Mouse (Mus musculus) MEL (cell line): Measurements from ENCODE around the gene Micu1. TPM values are rescaled to one million over a fixed set of nuclear protein-coding genes. Genes with fewer than 3 reads are reported as not detected.

ENCODE experiments used
- DNase-seq: peaks from one replicate; pipeline ENCODE4 v3.0.0; 2011; ENCODE audit warnings: low read depth, low spot score
- H3K27ac ChIP-seq: 2 replicates; pipeline ENCODE4 v1.5.1; 2012; ENCODE audit warnings: low read depth, mild to moderate bottlenecking, control low read depth, low read length, moderate library complexity; ENCODE audit not compliant: control insufficient read depth
- H3K27me3 ChIP-seq, 2 experiments: fragments of 150-350 bp in 1 of 2; sonication (generic) in 1 of 2; 2 replicates each; pipeline ENCODE4 v1.6.1; 2012; ENCODE audit warnings: low read length in 2 of 2, mild to moderate bottlenecking in 2 of 2, improper control_type of control experiment in 1 of 2, moderate library complexity in 1 of 2; ENCODE audit not compliant: insufficient read depth in 2 of 2, control insufficient read depth in 1 of 2
- H3K36me3 ChIP-seq, 2 experiments: 2 replicates each; pipeline ENCODE4 v1.6.1; 2012 to 2014; ENCODE audit warnings: low read length in 2 of 2, improper control_type of control experiment in 1 of 2, inconsistent platforms in 1 of 2, mild to moderate bottlenecking in 1 of 2; ENCODE audit not compliant: insufficient read depth in 2 of 2, control insufficient read depth in 1 of 2
- H3K4me1 ChIP-seq, 2 experiments: fragments of 150-350 bp in 1 of 2; sonication (generic) in 1 of 2; 2 replicates each; pipeline ENCODE4 v1.6.1; 2012; ENCODE audit warnings: low read length in 2 of 2, improper control_type of control experiment in 1 of 2, mild to moderate bottlenecking in 1 of 2; ENCODE audit not compliant: insufficient read depth in 2 of 2, control insufficient read depth in 1 of 2
- H3K4me3 ChIP-seq, 2 experiments: fragments of 150-350 bp in 1 of 2; sonication (generic) in 1 of 2; 2 replicates each; pipeline ENCODE4 v1.5.1; 2012; ENCODE audit warnings: low read depth in 2 of 2, low read length in 2 of 2, mild to moderate bottlenecking in 2 of 2, moderate library complexity in 2 of 2, control low read depth in 1 of 2, improper control_type of control experiment in 1 of 2; ENCODE audit not compliant: control insufficient read depth in 1 of 2, insufficient read depth in 1 of 2
- H3K79me2 ChIP-seq: 2 replicates; pipeline ENCODE4 v1.6.1; 2012; ENCODE audit warnings: mild to moderate bottlenecking, low read length, moderate library complexity; ENCODE audit not compliant: control insufficient read depth, poor library complexity, insufficient read depth
- H3K9ac ChIP-seq: 2 replicates; pipeline ENCODE4 v1.6.1; 2012; ENCODE audit warnings: low read depth, mild to moderate bottlenecking, control low read depth, low read length, moderate library complexity; ENCODE audit not compliant: control insufficient read depth, poor library complexity, severe bottlenecking
- H3K9me3 ChIP-seq: fragments of 150-350 bp; sonication (generic); replicated peaks from 2 replicates; pipeline ENCODE4 v1.6.1; 2012; ENCODE audit warnings: mild to moderate bottlenecking, low read length, improper control_type of control experiment, moderate library complexity; ENCODE audit not compliant: insufficient read depth
- CHD1 ChIP-seq: IDR thresholded peaks from 2 replicates; pipeline ENCODE4 v1.6.1; 2012; ENCODE audit warnings: low read depth, mild to moderate bottlenecking, inconsistent platforms, low read length, improper control_type of control experiment
- CHD2 ChIP-seq: IDR thresholded peaks from 2 replicates; pipeline ENCODE4 v1.6.1; 2011; ENCODE audit warnings: low read length, improper control_type of control experiment
- ELF1 ChIP-seq: IDR thresholded peaks from 2 replicates; pipeline ENCODE4 v1.6.1; 2014; ENCODE audit warnings: low read depth, mild to moderate bottlenecking, inconsistent platforms, low read length, improper control_type of control experiment, moderate library complexity
- EP300 ChIP-seq, 2 experiments: IDR thresholded peaks; 2 replicates each; pipeline ENCODE4 v1.6.1; 2011; ENCODE audit warnings: improper control_type of control experiment in 2 of 2, low read length in 2 of 2, low read depth in 1 of 2, mild to moderate bottlenecking in 1 of 2
- ETS1 ChIP-seq: IDR thresholded peaks from 2 replicates; pipeline ENCODE4 v1.6.1; 2012; ENCODE audit warnings: low read depth, mild to moderate bottlenecking, inconsistent platforms, low read length, improper control_type of control experiment, moderate library complexity
- GATA1 ChIP-seq: IDR thresholded peaks from 2 replicates; pipeline ENCODE4 v1.6.1; 2011; ENCODE audit warnings: low read depth, low read length, improper control_type of control experiment
- MAX ChIP-seq: IDR thresholded peaks from 2 replicates; pipeline ENCODE4 v1.6.1; 2011; ENCODE audit warnings: low read length, improper control_type of control experiment
- MXI1 ChIP-seq: IDR thresholded peaks from 2 replicates; pipeline ENCODE4 v1.6.1; 2011; ENCODE audit warnings: mild to moderate bottlenecking, low read depth, low read length, improper control_type of control experiment
- NRF1 ChIP-seq: IDR thresholded peaks from 2 replicates; pipeline ENCODE4 v1.6.1; 2014; ENCODE audit warnings: low read depth, mild to moderate bottlenecking, inconsistent platforms, low read length, improper control_type of control experiment, moderate library complexity; ENCODE audit not compliant: poor library complexity, insufficient read depth, severe bottlenecking
- POLR2AphosphoS2 ChIP-seq: IDR thresholded peaks from 2 replicates; pipeline ENCODE4 v1.6.1; 2011; ENCODE audit warnings: low read length, improper control_type of control experiment
- TAL1 ChIP-seq: IDR thresholded peaks from 2 replicates; pipeline ENCODE4 v1.6.1; 2012; ENCODE audit warnings: mild to moderate bottlenecking, inconsistent platforms, low read length, moderate library complexity, mixed read lengths
- TBP ChIP-seq: IDR thresholded peaks from 2 replicates; pipeline ENCODE4 v1.8.0; 2011; ENCODE audit warnings: low read depth, low read length, improper control_type of control experiment
- TCF12 ChIP-seq: IDR thresholded peaks from 2 replicates; pipeline ENCODE4 v1.6.1; 2014; ENCODE audit warnings: low read depth, mild to moderate bottlenecking, inconsistent platforms, low read length, improper control_type of control experiment, moderate library complexity
- USF2 ChIP-seq, 2 experiments: IDR thresholded peaks; 2 replicates each; pipeline ENCODE4 v1.6.1; 2011 to 2012; ENCODE audit warnings: improper control_type of control experiment in 2 of 2, low read length in 2 of 2, borderline replicate concordance in 1 of 2, inconsistent platforms in 1 of 2, low read depth in 1 of 2, mild to moderate bottlenecking in 1 of 2; ENCODE audit not compliant: insufficient read depth in 1 of 2
- ZKSCAN1 ChIP-seq: IDR thresholded peaks from 2 replicates; pipeline ENCODE4 v1.6.1; 2012; ENCODE audit warnings: low read depth, mild to moderate bottlenecking, inconsistent platforms, low read length, improper control_type of control experiment, moderate library complexity
- ZMIZ1 ChIP-seq: IDR thresholded peaks from 2 replicates; pipeline ENCODE4 v1.6.1; 2012; ENCODE audit warnings: low read depth, mild to moderate bottlenecking, inconsistent platforms, low read length, improper control_type of control experiment, moderate library complexity
- ZNF384 ChIP-seq: IDR thresholded peaks from 2 replicates; pipeline ENCODE4 v1.6.1; 2012; ENCODE audit warnings: low read depth, mild to moderate bottlenecking, inconsistent platforms, low read length, improper control_type of control experiment
- polyA plus RNA-seq, 2 experiments: library from polyadenylated mRNA; stranded (reverse) in 1 of 2; unstranded in 1 of 2; fragments of >175 nt in 1 of 2; fragments of >200 nt in 1 of 2; gene quantifications; 2 replicates each; pipeline versions ENCODE4 v1.2.1 to v1.2.4; 2012; ENCODE audit warnings: low replicate concordance in 2 of 2, low read depth in 1 of 2; ENCODE audit not compliant: insufficient read length in 2 of 2, insufficient read depth in 1 of 2, missing spikeins in 1 of 2
- total RNA-seq: library from RNA; depleted of rRNA; stranded (reverse); fragments of 300-350 nt; gene quantifications from 2 replicates; pipeline ENCODE4 v1.2.3, GENCODE M21; 2012

Gene Micu1
- total and polyA plus RNA-seq, 3 experiments: 18.0 to 26.8 TPM; not detected in 1

GRCm38 (mm10) chr10:59743397-59743796, 41.1 kb downstream of the Micu1 start:
- Histone ChIP-seq H3K9me3 (no peaks in the 10 kb centered on the region), H3K27me3 (no peaks in the 10 kb centered on the region), H3K9ac (no peak overlapping the region), H3K27ac (no peak overlapping the region), H3K4me3 (no peak overlapping the region), H3K79me2 (no peaks in the 10 kb centered on the region), H3K36me3 (no peaks in the 10 kb centered on the region), H3K4me1 (no peaks in the 10 kb centered on the region)
- DNase-seq: no peak
- TF ChIP-seq GATA1 (no peak), MXI1 (no peak), POLR2AphosphoS2 (no peak), CHD1 (no peak), ETS1 (no peak), NRF1 (no peak), EP300 (IDR thresholded peaks at IDR 0.05; ENCODE audit: low read depth in 1 of 2, low read length in 2 of 2) (no peak), ZMIZ1 (no peak), TBP (no peak), ZNF384 (no peak), MAX (no peak), TCF12 (no peak), ZKSCAN1 (no peak), USF2 (IDR thresholded peaks at IDR 0.05; ENCODE audit: borderline replicate concordance in 1 of 2, insufficient read depth in 1 of 2, low read depth in 1 of 2, low read length in 2 of 2) (no peak)

DNA sequence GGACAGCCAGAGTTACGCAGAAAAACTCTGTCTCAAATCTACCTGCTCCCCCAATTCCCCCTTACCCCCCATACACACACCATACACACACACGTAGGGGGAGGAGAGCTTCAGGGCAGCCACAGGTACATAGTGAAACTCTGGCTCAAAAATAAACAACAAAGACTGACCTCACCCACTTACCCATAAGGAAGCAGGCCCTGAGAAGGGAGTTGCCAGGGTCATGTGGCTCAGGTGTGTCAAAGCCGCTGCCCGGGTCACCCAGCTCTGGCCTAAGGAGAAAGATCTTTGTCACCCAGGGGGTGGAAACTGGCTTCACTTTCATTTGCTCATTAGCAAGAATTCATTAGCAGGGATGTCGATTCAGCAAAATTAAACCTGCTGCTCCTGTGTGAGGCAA, 41.7 kb downstream of the Micu1 start:
- TF ChIP-seq NRF1: no peak
- TF ChIP-seq ETS1: no peak
- no peak for TF ChIP-seq CHD2
- no peak for TF ChIP-seq TAL1
- no peak for TF ChIP-seq ELF1
- TF ChIP-seq GATA1: no peak
- TF ChIP-seq, all 39 proteins: peak for 0
- Histone ChIP-seq H3K27me3 (no peaks in the 10 kb centered on the region), H3K9ac (no peak overlapping the region), H3K27ac (no peak overlapping the region), H3K4me3 (no peak overlapping the region), H3K79me2 (no peaks in the 10 kb centered on the region), H3K9me3 (no peaks in the 10 kb centered on the region), H3K36me3 (no peaks in the 10 kb centered on the region), H3K4me1 (no peaks in the 10 kb centered on the region)
- DNase-seq: no peak
